Mouse (Mus musculus) adrenal gland, postnatal 25 days (tissue): ENCODE measurements around the gene Trappc10. TPM values are rescaled to one million over a fixed set of nuclear protein-coding genes. Genes with fewer than 3 reads are reported as not detected.

Experiments
- DNase-seq: peaks from one replicate; pipeline ENCODE4 v3.0.0; 2021; ENCODE audit warnings: mixed read lengths
- total RNA-seq: library from RNA; stranded (reverse); gene quantifications from 2 replicates; pipeline ENCODE4 v1.2.3, GENCODE M21; 2021

Gene Trappc10
- total RNA-seq, 1 experiment from 2014 or later, result 56.6 TPM

DNA sequence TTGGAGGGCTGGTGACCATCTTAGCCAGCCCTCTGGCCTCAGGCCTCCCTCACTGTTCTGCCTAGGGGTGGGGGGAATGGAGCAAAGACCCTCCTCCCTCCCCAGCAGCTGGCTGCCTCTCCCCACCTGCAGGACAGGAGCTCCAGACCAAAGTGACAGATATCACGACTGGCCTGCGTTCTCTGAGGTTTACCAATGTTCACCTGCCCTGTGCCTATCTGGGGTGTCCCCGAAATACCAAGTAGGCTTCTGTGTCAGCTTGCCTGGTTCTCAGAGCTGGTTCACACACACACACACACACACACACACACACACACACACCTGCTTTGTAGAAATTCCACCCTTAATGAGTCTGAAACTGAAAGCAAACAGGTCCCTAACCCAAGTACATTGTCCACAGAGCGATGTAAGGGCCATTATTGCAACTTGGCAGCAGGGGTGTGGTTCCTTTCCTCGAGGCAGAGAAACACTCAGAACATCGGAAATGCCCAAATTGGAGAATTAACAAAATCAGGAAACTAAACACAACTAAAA lies 13.8 kb upstream of the Trappc10 start:
- DNase-seq, result no peak

DNA sequence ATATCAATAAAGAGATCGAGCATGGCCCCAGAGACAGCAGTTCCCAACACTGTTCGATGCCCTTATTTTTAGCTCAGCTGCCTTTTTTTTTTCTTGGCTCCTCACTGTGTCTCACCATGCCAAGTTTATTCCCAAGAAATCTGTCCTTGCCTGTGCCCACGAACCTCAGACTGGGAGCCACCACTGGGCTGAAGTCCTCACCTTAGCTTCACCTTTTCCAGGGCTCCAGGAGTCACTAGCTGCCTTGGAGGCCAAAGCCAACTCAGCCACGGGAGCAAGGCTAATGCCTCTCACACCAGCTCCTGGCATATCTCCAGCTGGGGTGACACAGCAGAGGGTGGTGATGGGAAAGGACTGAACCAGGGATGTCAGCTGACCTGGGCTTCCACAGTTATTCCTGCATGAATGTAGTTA lies 11.2 kb upstream of the Trappc10 start:
- DNase-seq, result peak; percentile 85

DNA sequence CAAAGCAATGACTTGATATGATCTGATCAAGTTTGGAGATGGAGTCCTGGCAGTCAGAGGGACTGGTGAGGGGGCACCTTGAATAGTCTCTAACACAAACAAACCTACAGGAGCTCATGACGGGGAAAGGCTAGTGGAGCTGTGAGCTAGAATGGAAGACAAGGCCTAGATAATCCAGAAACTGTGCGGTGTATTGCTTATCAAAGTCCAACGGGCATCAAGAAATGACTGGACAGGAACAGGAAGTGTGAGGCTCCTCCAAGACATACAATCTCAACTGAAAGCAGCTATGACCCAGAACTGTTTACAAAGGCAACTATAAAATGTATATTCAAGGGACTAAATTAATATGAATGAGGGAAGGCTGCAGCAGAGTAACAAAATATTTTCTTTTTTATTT lies 2.8 kb upstream of the Trappc10 start:
- no peak for DNase-seq

DNA sequence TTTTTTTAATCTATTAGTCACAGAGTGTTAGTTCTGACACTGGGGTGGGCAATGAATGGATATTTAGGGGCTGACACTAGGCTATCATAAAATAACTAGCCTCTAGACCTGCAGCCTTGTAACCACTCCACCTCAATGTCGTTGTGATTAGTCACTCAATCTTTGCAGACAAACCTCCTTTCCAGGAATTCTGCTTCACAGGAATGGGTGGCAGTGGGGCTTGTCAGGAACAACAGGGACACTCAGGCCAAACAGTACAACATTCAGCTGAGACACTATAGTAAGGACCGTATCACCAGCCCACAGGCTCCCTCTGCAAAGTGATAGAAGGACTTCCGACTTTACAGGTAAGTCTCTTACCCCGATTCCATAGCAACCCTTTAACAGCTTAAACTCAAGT lies 2.3 kb upstream of the Trappc10 start:
- DNase-seq, result no peak

DNA sequence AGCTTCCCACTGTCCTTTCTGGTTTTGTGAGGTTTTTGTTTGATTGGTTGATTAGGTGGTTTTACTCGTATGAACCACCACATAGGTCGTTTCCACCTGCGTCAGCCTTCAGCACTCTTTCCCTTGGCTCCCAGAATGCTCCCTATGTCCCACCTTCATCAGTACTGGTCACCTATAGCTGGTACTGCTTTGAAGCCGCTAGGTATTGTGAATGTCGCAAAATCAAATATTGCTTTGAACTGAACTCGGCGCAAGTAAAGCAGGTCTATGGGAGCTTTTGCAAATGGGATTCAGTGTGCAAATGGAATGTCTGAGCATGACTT lies 745 bp upstream of the Trappc10 start:
- no peak for DNase-seq

DNA sequence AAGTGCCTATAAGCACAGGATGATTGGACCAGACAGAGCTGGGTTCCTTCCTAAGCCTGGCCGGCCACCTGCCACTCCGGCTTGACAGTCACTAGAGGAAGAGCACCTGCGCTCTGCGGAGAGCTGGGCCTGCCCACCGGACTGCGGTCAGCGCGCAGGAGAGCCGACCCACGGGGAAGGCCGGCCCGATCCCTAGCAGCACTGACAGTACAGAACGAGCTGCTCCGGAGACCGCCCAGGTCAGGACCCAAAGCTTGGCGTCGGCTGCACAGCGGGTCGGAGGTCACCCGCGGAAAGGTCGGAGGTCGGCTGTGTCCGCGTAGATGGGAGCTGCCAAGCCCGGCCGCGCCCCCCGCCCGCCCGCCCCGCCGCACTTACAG lies 393 bp downstream of the Trappc10 start:
- peak; percentile 39 for DNase-seq

DNA sequence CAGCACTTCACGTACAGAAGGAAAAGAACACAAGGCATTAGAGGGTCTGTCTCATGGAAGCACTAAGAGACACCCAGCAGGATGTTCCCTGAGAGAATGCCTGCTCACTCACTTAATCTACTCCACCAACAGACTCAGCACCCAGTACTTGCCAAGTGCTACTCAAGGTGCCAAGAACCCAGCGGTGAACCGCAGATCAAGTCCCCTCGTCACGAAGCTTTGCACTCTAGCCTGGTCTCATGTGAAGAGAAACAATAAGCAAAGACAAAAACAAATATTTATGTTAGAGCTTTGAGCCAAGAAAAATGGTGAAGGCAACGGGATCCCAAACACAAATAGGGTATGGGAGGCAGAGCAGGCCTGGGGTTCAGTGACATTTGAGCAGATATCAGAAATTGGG lies 5.5 kb downstream of the Trappc10 start:
- no peak for DNase-seq

DNA sequence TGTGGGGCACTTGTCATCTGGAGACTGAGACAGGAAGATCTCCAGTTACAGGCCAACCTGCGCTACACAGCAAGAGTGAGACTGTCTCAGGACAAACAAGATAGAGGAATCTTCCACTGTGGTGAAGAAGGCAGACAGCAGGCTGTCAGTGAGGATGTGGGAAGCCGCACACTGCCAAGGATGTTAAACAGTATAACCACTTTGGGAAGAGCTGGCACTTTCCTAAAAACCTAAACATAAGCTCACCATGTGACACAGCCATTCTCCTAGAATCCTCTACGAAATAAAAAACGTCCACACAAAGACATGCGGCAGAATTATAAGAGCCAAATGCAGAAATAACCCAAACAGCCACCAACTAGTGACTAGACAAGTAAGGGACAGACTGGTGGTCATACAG lies 6.1 kb downstream of the Trappc10 start:
- DNase-seq, result no peak

DNA sequence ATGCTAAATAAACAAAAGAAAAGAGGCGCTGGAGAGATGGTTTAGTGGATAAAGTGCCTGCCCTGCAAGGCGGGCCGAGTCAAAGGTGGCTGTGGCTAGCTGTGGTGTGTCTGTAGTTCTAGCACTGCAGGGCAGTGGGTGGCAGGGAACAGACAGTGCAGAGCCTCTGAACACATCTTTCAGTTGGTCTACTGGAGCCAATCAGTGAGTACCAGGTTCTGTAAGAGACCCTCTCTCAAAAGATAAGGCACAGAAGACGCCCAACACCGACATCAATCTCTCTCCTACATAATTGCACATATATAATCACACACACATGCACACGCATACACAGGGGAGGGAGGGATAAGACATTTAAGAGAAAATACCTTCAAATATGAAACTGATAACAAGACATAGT lies 6.6 kb downstream of the Trappc10 start:
- DNase-seq, result no peak

DNA sequence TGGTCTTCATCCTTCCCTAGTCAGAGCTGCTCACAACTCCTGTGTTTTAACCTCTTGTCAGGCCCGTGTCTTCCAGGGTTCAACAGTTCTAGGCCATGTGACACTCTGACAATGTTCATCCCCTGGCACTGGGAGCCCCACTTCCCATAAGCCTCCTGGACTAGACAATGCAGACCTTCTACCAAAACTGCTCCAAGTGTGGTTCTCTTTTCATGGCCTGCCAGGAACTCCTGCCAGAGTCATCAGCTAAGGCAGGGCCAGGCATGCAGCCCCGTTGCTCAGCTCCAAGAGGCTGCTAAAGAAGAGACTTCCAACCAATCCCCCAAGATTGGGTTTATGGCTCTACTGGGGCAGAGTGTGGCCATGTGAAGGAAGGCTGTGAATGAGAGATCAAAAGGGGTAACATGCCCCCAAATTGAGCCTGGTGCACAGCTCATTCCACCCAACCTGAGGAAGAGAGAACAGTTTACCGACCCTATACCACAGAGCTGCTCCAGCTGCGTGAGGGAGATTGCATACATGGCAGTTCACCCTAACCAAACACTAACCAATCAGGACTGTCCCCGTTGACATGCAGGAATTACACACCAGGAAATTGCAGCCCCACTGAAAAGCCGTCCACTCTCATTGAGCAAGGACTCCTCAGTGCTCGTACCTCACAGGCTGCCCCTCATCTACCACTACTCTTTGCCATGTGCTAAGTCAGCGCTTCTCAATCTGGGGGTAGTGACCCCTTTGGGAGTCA lies 7.4 kb downstream of the Trappc10 start:
- no peak for DNase-seq

DNA sequence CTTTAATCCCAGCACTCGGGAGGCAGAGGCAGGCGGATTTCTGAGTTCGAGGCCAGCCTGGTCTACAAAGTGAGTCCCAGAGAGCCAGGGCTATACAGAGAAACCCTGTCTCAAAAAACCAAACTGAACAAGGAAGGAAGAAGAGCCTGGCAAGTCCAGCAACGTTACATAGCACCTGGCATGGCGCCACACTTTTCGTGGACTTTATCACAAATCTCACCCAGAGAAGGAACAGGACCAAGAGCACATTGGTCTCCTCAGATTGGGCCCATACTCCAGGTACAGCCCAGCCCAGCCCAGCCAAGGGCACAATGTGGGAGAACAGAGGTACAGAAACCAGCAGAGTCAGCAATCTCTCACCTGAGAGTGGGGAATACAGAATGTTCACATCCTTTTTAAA lies 10.7 kb downstream of the Trappc10 start:
- no peak for DNase-seq

DNA sequence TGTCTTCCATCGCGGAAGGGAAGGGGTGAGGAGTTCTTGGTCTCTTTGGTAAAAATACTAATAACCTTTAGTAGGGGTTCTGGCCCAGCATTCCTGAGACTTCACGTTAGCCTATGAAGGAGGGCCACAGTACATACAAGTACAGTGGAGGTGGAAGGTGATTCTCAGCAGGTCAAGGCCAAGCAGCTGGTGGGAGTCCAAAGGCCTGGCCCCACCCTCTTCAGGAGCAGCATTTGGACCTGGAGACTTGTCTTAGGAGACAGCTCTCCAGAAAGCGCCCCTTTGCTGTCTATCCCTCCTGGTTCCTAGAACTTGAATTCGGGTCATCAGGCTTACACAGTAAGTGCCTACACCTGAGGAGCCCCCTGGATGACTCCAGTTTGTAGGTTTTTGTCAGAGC lies 11.3 kb downstream of the Trappc10 start:
- no peak for DNase-seq

DNA sequence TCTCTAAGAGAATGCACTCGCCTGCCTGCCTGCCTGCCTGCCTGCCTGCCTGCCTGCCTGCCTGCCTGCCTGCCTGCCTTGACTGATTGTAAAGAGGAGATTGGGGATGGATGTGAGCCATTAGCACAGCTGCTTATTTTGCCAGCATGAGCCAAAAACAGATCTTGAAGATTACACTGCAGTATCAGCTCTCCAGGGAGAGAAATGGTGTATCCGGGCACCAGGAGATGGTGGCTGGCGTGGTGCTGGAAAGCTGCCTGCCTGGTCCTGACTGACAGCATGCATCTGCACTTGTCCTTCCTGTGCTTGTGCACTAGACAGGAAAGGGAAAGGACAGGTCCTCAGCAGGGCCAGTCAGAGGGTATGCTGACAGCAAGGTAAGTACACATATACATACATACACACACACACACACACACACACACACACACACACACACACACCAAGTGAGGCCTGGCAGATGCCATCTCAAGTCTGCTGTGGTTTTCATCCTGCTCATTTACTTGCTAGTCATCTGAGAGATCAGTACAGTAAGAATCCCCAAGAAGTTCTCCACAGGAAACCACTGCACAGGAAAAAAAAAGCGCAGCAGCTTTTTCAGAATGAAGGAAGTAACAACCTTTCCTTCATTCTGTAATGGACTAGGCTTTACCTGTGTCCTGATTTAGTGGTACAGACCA lies 12.0 kb downstream of the Trappc10 start:
- DNase-seq, result no peak

DNA sequence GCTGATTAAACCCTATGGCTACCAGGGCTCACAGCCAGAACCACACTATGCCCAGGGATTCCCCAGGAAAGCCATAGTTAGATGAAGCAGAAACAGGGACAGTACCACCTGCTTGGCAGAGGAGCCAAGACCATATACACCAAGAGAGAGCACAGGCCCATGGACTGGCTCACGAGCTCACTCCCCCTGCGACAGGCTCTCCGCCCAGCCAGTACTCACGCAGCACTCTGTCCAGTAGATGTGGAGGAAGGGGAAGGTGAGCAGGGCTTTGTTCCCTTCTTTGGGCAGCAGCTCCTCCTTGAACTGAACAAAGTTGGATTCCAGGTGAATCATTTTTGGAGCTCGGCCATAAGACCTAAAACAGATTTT lies 15.9 kb downstream of the Trappc10 start:
- no peak for DNase-seq

DNA sequence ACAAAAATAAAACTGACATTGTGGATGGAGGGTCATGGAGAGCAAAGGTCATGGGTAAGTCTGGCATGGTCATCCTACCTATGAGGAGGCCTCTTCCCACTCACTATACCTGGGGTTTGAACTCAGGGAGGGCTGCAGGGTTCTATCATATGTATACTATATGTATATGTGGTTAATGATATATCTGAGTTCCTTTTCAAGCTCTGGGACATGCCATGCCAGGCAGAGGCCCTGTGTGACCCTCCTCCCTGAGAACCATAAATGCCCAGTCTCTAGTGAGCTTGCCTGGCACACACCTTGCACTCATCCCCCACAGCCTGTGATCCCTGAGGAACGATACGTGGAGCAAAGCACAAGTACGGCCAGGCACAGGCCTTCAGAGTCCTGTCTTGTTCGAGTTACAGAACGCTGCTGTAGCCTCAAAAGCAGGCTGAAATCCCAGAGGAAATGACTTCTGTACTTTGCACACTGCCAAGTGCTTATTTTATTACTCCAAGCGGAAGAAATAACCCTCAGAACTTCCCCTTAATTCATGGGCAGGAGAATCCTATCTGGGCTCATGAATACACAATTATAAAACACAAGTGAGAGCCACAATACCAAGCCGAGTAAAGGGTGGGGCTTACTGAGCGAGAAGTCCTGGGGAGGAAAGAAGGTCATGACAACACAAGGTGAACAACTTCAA lies 16.4 kb downstream of the Trappc10 start:
- no peak for DNase-seq

DNA sequence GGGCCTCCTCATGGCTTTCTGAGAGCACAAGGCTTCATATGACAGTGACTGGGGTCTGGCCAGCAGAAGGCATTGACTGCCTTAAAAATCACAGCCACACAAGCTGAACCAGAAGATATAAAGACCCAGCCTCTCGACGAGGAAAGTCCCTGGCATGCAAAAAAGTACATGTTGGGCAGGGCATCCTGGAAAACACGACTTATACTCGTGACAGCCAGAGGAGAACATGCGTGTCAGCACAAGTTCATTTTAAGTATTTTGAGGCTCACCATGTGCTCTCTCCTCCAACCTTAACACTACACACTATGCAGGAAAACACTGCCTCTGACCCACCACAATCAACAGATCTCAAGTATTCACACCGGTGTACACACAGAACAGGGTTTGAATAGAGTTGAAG lies 20.3 kb downstream of the Trappc10 start:
- no peak for DNase-seq

DNA sequence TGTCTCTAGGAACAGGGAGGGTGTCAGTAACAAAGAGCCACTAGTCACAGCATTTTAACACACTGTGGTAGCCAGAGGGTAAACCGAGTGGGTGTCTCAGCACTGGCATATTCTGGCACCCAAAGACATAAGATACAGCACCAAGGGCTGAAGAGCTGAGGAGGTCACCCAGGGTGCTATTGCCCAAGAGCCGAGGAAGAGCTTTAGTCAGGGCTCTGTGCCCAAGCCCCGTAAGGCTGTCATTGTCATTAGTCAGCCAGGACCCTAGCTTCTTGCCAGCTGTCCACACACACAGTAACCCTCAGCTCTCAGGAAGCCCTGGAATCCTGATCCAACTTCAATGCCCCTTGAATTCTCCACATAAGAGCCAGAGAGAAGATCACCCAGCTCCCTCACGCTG lies 21.5 kb downstream of the Trappc10 start:
- DNase-seq, result peak; percentile 52

DNA sequence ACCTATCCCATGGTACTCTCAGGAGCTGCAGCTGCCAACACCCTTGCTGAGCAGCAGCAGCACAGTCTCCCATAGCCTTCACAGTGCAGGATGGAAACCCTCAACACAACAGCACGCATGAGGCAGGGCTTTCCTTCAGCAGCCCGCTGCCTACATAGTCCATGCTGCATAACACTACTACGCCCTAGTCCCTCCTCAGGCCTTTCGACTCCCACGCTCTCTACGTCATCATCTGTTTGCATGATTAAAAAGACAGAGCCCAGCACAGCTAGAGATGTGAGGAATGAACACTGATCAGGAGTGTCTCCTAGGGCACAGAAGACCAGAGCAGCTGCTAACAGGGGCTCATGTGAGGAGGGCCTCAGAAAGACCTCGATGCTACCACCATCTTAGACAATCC lies 23.1 kb downstream of the Trappc10 start:
- no peak for DNase-seq

DNA sequence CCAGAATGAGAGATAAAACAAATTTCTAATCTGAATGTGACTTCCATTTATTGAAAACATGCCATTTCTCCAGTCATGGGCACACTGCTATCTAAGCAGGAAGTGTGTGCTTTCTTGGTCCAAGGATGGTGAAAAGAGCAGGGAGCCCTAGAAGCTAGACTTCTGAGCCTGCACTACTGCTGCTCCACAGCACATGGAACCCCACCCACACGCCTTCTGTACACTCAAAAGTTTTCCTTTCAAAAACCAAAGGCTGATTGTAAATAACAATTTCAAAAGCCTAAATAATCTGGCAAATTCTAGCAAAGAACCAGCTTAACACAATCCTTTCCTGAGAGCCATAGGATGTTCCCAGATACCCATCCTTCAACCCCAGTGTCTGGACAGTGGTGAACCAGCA lies 24.9 kb downstream of the Trappc10 start:
- DNase-seq, result no peak

DNA sequence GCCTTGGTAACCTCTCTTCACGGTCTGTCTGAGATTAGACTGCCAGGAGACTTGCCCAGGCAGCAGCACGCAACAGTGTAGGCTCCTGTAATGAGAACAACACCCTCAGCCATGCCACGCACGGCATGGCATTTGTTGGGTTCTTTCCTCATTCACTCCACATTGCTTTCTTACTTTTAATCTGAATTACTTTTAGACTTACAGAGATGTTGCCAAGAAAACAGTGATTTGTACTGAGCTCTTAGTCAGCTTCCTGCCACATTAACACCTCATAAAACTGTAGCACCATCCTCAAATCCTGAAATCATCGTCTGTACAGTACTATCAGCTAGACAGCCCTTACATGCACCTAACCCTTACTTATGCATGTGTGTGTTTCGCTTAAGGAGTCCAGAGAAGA lies 25.9 kb downstream of the Trappc10 start:
- DNase-seq, result no peak

DNA sequence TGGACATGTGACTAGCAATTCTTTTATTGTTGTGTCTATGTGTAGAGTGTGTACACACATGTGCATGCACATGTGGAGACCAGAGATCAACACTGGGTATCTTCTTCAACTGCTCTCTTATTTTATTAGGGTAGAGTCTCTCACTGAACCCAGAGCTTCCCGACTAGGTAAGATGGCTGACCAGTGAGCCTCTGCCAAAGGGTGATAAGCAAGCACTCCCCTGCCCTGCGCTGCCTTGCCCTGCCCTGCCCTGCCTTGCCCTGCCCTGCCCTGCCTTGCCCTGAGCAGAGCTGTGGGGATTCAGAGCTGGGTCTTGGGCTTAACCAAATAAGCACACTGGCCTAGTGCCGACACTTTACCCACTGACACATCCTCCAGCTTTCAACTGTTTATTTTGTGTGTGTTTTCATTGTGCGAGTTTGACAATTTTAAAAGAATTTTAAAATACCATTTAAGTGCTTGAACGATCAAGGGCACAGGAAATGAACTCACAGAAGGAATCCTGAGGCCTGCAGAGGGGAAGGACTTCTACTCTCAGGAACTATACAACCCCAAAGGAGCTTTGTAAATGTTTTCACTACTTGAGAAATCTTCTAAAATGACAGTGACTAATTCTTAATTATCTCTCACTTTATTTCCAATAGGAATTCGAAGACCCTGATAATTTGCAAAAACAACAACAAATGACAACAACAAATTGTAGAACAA lies 27.9 kb downstream of the Trappc10 start:
- no peak for DNase-seq

DNA sequence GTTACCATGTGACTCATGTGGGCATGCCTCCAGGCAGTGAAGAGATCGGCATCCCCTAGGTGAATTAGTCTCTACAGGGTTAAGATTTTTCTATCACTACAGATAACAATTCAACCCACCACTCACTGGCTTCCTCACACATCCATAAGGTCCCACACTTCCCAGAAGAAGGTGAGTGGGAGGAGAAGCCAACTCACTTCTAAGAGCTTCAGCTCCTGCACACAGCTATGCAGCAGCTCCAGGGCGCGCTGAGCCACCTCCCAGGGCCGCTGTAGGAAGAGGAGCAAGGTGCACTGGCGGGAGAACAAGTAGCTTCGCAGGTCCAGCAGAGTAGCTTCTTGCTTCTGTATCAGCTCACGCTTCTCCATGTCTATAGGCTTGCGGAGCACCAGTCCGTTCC lies 30.1 kb downstream of the Trappc10 start:
- no peak for DNase-seq

DNA sequence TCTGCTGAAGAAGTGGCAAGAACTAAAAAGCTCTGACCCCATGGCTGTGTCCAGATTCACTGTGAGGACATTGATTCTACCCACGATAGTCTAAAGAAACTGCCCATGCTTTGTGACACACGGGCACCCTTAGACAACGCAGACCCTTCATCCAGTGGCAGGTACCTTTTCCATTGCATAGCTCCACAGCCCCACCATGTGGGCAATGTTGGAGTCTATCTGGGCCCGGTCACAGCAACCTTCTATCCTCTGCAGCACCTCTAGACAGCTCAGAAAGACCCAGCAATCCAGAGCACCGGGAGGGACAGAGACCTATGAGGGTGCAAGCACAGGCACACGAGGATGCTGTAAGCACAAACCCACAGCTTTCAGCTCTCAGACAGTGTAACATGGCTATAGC lies 33.1 kb downstream of the Trappc10 start:
- DNase-seq, result no peak
